Mouse (Mus musculus) thymus, postnatal 10 days (tissue): ENCODE data around the gene Foxp4.
"Not testable (repeated sequence)": the region's sequence is repeated elsewhere in the genome, so short reads cannot be mapped to it uniquely, and the experiment has no call there.

Experiments
- DNase-seq, 2 experiments: peaks; one replicate each; pipeline ENCODE4 v3.0.0; 2021; ENCODE audit warnings: low spot score in 2 of 2

The Foxp4 gene

GRCm38 (mm10) chr17:47854908-47855307 is 69.5 kb downstream of the Foxp4 start:
- no peak for DNase-seq

- DNase-seq: no peak
Observed at GRCm38 (mm10) chr17:47853760-47854159, 70.7 kb downstream of the Foxp4 start.

GRCm38 (mm10) chr17:47853336-47853735 is 71.1 kb downstream of the Foxp4 start:
- no peak for DNase-seq

GRCm38 (mm10) chr17:47851798-47852360 is 72.6 kb downstream of the Foxp4 start:
- DNase-seq: not testable (repeated sequence)

GRCm38 (mm10) chr17:47850639-47851314 is 73.7 kb downstream of the Foxp4 start:
- DNase-seq: no peak

- no peak for DNase-seq
Observed at GRCm38 (mm10) chr17:47850035-47850434, 74.4 kb downstream of the Foxp4 start.

GRCm38 (mm10) chr17:47847985-47848384 is 76.5 kb downstream of the Foxp4 start:
- no peak for DNase-seq

- DNase-seq: no peak
Observed at GRCm38 (mm10) chr17:47845609-47846008, 78.8 kb downstream of the Foxp4 start.

- no peak for DNase-seq
Observed at GRCm38 (mm10) chr17:47843465-47843864, 81.0 kb downstream of the Foxp4 start.

GRCm38 (mm10) chr17:47841931-47842623 is 82.4 kb downstream of the Foxp4 start:
- no peak for DNase-seq

GRCm38 (mm10) chr17:47841521-47841920 is 82.9 kb downstream of the Foxp4 start:
- DNase-seq: no peak

- DNase-seq: no peak
Observed at GRCm38 (mm10) chr17:47837808-47838207, 86.6 kb downstream of the Foxp4 start.

GRCm38 (mm10) chr17:47834482-47834767 is 90.0 kb downstream of the Foxp4 start, which contains the start of gene Mdfi:
Gene Mdfi (minus strand): TSS chr17:47834691.
- DNase-seq: no peak

- no peak for DNase-seq
Observed at GRCm38 (mm10) chr17:47833628-47834481, 90.6 kb downstream of the Foxp4 start.

GRCm38 (mm10) chr17:47833029-47833627 is 91.3 kb downstream of the Foxp4 start:
- no peak for DNase-seq

- no peak for DNase-seq
Observed at GRCm38 (mm10) chr17:47832501-47833028, 91.9 kb downstream of the Foxp4 start.

GRCm38 (mm10) chr17:47831772-47832171 is 92.7 kb downstream of the Foxp4 start:
- no peak for DNase-seq

GRCm38 (mm10) chr17:47831161-47831560 is 93.3 kb downstream of the Foxp4 start:
- DNase-seq: no peak

- DNase-seq: no peak
Observed at GRCm38 (mm10) chr17:47821339-47821738, 103.1 kb downstream of the Foxp4 start.

- DNase-seq: no peak
Observed at GRCm38 (mm10) chr17:47818038-47818725, 106.3 kb downstream of the Foxp4 start.
